Mouse (Mus musculus) gastrocnemius, adult 2 months (tissue): Measurements from ENCODE around the gene Ctf2. TPM values are rescaled to one million over a fixed set of nuclear protein-coding genes. Genes with fewer than 3 reads are reported as not detected.
A peak's percentile ranks its signal among the peaks of the same experiment; 100 is the strongest.

Experiments used
- DNase-seq: peaks from one replicate; pipeline ENCODE4 v3.0.0; 2022
- H3K27ac ChIP-seq: fragments of 200-600 bp; 2 replicates; pipeline ENCODE4 v1.8.1; 2022; ENCODE audit warnings: mild to moderate bottlenecking
- H3K4me3 ChIP-seq: fragments of 200-600 bp; 2 replicates; pipeline ENCODE4 v1.8.1; 2022; ENCODE audit warnings: mild to moderate bottlenecking, moderate library complexity
- CTCF ChIP-seq: fragments of 200-600 bp; IDR thresholded peaks from 2 replicates; pipeline ENCODE4 v1.8.1; 2022; ENCODE audit warnings: antibody characterized with exemption, mild to moderate bottlenecking, moderate library complexity
- intact Hi-C: fragments of 180-260 bp; cut with DNase I; formaldehyde crosslinking; loops from one replicate; pipeline ENCODE4 v1.15.1; 2025
- microRNA-seq: library from miRNA; unstranded; fragments of <30 nt; microRNA quantifications from one replicate; pipeline ENCODE4 v1.2.0, GENCODE M21; 2021
- total RNA-seq, 2 experiments: library from RNA; stranded (reverse); gene quantifications; 2 replicates each; pipeline ENCODE4 v1.2.3; 2021

The Ctf2 gene
- total RNA-seq, 2 experiments from 2014 or later, result not detected

- Histone ChIP-seq H3K27ac (0 out of 2 replicates have a peak overlapping the region, but pooled peaks have one; percentile 6), H3K4me3 (no peak overlapping the region)
- no peak for TF ChIP-seq CTCF
- DNase-seq, result no peak
- intact Hi-C loops, result no loop called here
These were observed 45.1 kb downstream of the Ctf2 start for GRCm38 (mm10) chr7:127686740-127687449.

GRCm38 (mm10) chr7:127685304-127686018 is 46.5 kb downstream of the Ctf2 start:
- intact Hi-C loops, result no loop called here
- H3K4me3 ChIP-seq, result no peak overlapping the region
- DNase-seq, result peak; percentile 83
- H3K27ac ChIP-seq, result peak overlapping the region; percentile 75
- TF ChIP-seq CTCF, result no peak

GRCm38 (mm10) chr7:127681888-127682553 is 49.9 kb downstream of the Ctf2 start:
- TF ChIP-seq CTCF, result no peak
- intact Hi-C loops, result no loop called here
- no peak for DNase-seq
- Histone ChIP-seq H3K27ac (peak overlapping the region; percentile 51; the same call in 1 of the 2 replicates), H3K4me3 (no peak overlapping the region)

- intact Hi-C loops, result no loop called here
- no peak for DNase-seq
- Histone ChIP-seq H3K4me3 (no peak overlapping the region), H3K27ac (no peak overlapping the region)
- TF ChIP-seq CTCF, result no peak
These were observed 51.4 kb downstream of the Ctf2 start for GRCm38 (mm10) chr7:127680541-127680940.

- Histone ChIP-seq H3K27ac (no peak overlapping the region), H3K4me3 (no peak overlapping the region)
- intact Hi-C loops, result no loop called here
- no peak for TF ChIP-seq CTCF
- no peak for DNase-seq
These were observed 53.2 kb downstream of the Ctf2 start for GRCm38 (mm10) chr7:127678811-127679210.

- TF ChIP-seq CTCF, result no peak
- H3K27ac ChIP-seq, result no peak overlapping the region
- DNase-seq, result no peak
- no peak overlapping the region for H3K4me3 ChIP-seq
- intact Hi-C loops, result no loop called here
These were observed 54.4 kb downstream of the Ctf2 start for GRCm38 (mm10) chr7:127677609-127678008.

GRCm38 (mm10) chr7:127677077-127677476 is 54.9 kb downstream of the Ctf2 start:
- H3K27ac ChIP-seq, result no peak overlapping the region
- peak; percentile 71 for TF ChIP-seq CTCF
- no peak overlapping the region for H3K4me3 ChIP-seq
- intact Hi-C loops, result no loop called here
- DNase-seq, result peak; percentile 61

GRCm38 (mm10) chr7:127675391-127675811 is 56.6 kb downstream of the Ctf2 start:
- H3K4me3 ChIP-seq, result no peak overlapping the region
- no peak overlapping the region for H3K27ac ChIP-seq
- TF ChIP-seq CTCF, result no peak
- DNase-seq, result no peak
- intact Hi-C loops, result loop anchor here (1.0 kb wide), 3 partner anchors 33 to 86 kb away; partner anchors contain the start of genes Bcl7c and Fbxl19

GRCm38 (mm10) chr7:127674977-127675376 is 57.0 kb downstream of the Ctf2 start:
- peak; percentile 89 for DNase-seq
- intact Hi-C loops, result loop anchor here (1.0 kb wide), 3 partner anchors 33 to 86 kb away; partner anchors contain the start of genes Bcl7c and Fbxl19
- peak; percentile 98 for TF ChIP-seq CTCF
- H3K27ac ChIP-seq, result no peak overlapping the region
- no peak overlapping the region for H3K4me3 ChIP-seq

GRCm38 (mm10) chr7:127672776-127673175 is 59.2 kb downstream of the Ctf2 start:
- DNase-seq, result no peak
- Histone ChIP-seq H3K4me3 (no peak overlapping the region), H3K27ac (no peak overlapping the region)
- TF ChIP-seq CTCF, result no peak
- intact Hi-C loops, result no loop called here

- TF ChIP-seq CTCF, result no peak
- Histone ChIP-seq H3K4me3 (no peak overlapping the region), H3K27ac (no peak overlapping the region)
- DNase-seq, result no peak
- intact Hi-C loops, result no loop called here
These were observed 59.8 kb downstream of the Ctf2 start for GRCm38 (mm10) chr7:127671880-127672774.

Small RNA genes lying within 50 kb of the gene (microRNA-seq; reads per million reads assigned to microRNA genes)
- gene Mir762, result not detected

Other genes starting within 250 kb of the Ctf2 start
- gene Srcap, start 220.2 kb downstream of the Ctf2 start, total RNA-seq, result 10 to 100 TPM; 47.5 to 50.4 TPM
- 1 to 10 TPM; 5.3 to 5.5 TPM for gene Gm42715, start 212.6 kb downstream of the Ctf2 start, total RNA-seq
- not detected for gene Tmem265, start 170.8 kb downstream of the Ctf2 start, total RNA-seq
- gene Phkg2, start 158.8 kb downstream of the Ctf2 start, total RNA-seq, result 10 to 100 TPM in 1 of 2 experiments, 1 to 10 TPM in 1; 8.3 to 10.8 TPM
- 1 to 10 TPM; 1.7 to 2.4 TPM for gene Ccdc189, start 143.6 kb downstream of the Ctf2 start, total RNA-seq
- 10 to 100 TPM; 33.3 to 34.6 TPM for gene Rnf40, start 143.4 kb downstream of the Ctf2 start, total RNA-seq
- gene Zfp629, start 116.4 kb downstream of the Ctf2 start, total RNA-seq, result 1 to 10 TPM; 9.3 TPM
- 10 to 100 TPM; 26.7 to 32.9 TPM for gene Bcl7c, start 23.2 kb downstream of the Ctf2 start, total RNA-seq
- 10 to 100 TPM; 16.8 to 18.1 TPM for gene Ctf1, start 19.4 kb downstream of the Ctf2 start, total RNA-seq
- 1 to 10 TPM; 1.2 to 2.0 TPM for gene Fbxl19, start 12.4 kb upstream of the Ctf2 start, total RNA-seq
- 10 to 100 TPM; 10.1 to 11.7 TPM for gene Orai3, start 37.6 kb upstream of the Ctf2 start, total RNA-seq
- gene Setd1a, start 44.5 kb upstream of the Ctf2 start, total RNA-seq, result 10 to 100 TPM; 15.3 to 20.8 TPM
- 1 to 10 TPM; 1.9 to 2.1 TPM for gene Gm49388, start 53.4 kb upstream of the Ctf2 start, total RNA-seq
- gene Hsd3b7, start 68.4 kb upstream of the Ctf2 start, total RNA-seq, result 1 to 10 TPM; 4.7 to 6.2 TPM
- gene Stx4a, start 92.1 kb upstream of the Ctf2 start, total RNA-seq, result 10 to 100 TPM; 55.4 to 59.0 TPM
- 1 to 10 TPM; 1.0 TPM for gene Stx1b, start 92.4 kb upstream of the Ctf2 start, total RNA-seq
- gene Zfp646, start 144.1 kb upstream of the Ctf2 start, total RNA-seq, result 10 to 100 TPM; 11.8 to 15.4 TPM
- gene Zfp668, start 144.7 kb upstream of the Ctf2 start, total RNA-seq, result 1 to 10 TPM; 3.3 to 5.0 TPM
- 1 to 10 TPM; 1.2 to 2.0 TPM for gene Prss53, start 158.8 kb upstream of the Ctf2 start, total RNA-seq
- not detected for gene Gm21974, start 163.3 kb upstream of the Ctf2 start, total RNA-seq
- 10 to 100 TPM in 1 of 2 experiments, 1 to 10 TPM in 1; 9.2 to 12.6 TPM for gene Vkorc1, start 163.5 kb upstream of the Ctf2 start, total RNA-seq
- gene Bckdk, start 171.9 kb upstream of the Ctf2 start, total RNA-seq, result 100 to 1,000 TPM; 169 to 177 TPM
- gene Kat8, start 180.3 kb upstream of the Ctf2 start, total RNA-seq, result 10 to 100 TPM; 24.3 to 26.6 TPM
- gene Prss8, start 197.9 kb upstream of the Ctf2 start, total RNA-seq, result not detected
- 1 to 10 TPM; 6.0 to 7.1 TPM for gene Prss36, start 214.6 kb upstream of the Ctf2 start, total RNA-seq
- gene Fus, start 235.3 kb upstream of the Ctf2 start, total RNA-seq, result 10 to 100 TPM; 77.8 to 99.5 TPM